Mouse (Mus musculus) hindbrain, embryonic 16.5 days (tissue): ENCODE measurements around the gene Fancc. TPM values are rescaled to one million over a fixed set of nuclear protein-coding genes. Genes with fewer than 3 reads are reported as not detected.

Experiments
- ATAC-seq: fragments of 200-750 bp; cut with Nextera tagmentation; 2 replicates; pipeline ENCODE4 v1.8.0; 2017; ENCODE audit warnings: moderate TSS enrichment, moderate library complexity
- H3K27ac ChIP-seq: fragments of 300-500 bp; sonication (generic); 2 replicates; pipeline ENCODE4 v1.5.1; 2014; ENCODE audit warnings: low read depth, mild to moderate bottlenecking, control low read depth, low read length, moderate library complexity
- H3K27me3 ChIP-seq: fragments of 300-500 bp; sonication (generic); replicated peaks from 2 replicates; pipeline ENCODE4 v1.6.1; 2014; ENCODE audit warnings: low read length; ENCODE audit not compliant: control insufficient read depth, insufficient read depth
- H3K36me3 ChIP-seq: fragments of 300-500 bp; sonication (generic); 2 replicates; pipeline ENCODE4 v1.6.1; 2014; ENCODE audit warnings: mild to moderate bottlenecking, low read length, moderate library complexity, mixed read lengths; ENCODE audit not compliant: control insufficient read depth, insufficient read depth
- H3K4me1 ChIP-seq: fragments of 300-500 bp; sonication (generic); 2 replicates; pipeline ENCODE4 v1.6.1; 2014; ENCODE audit warnings: low read depth, low read length; ENCODE audit not compliant: control insufficient read depth, insufficient read depth
- H3K4me2 ChIP-seq: fragments of 300-500 bp; sonication (generic); 2 replicates; pipeline ENCODE4 v1.6.1; 2014; ENCODE audit warnings: mild to moderate bottlenecking, low read length, control low read depth, moderate library complexity
- H3K4me3 ChIP-seq: fragments of 300-500 bp; sonication (generic); 2 replicates; pipeline ENCODE4 v1.5.1; 2014; ENCODE audit warnings: mild to moderate bottlenecking, low read length, control low read depth, moderate library complexity
- H3K9ac ChIP-seq: fragments of 300-500 bp; sonication (generic); 2 replicates; pipeline ENCODE4 v1.6.1; 2014; ENCODE audit warnings: low read depth, mild to moderate bottlenecking, control low read depth, low read length, moderate library complexity
- H3K9me3 ChIP-seq: fragments of 300-500 bp; sonication (generic); 2 replicates; pipeline ENCODE4 v1.6.1; 2014; ENCODE audit warnings: mild to moderate bottlenecking, low read length, moderate library complexity; ENCODE audit not compliant: control insufficient read depth
- WGBS: fragments of 180-500 bp; shearing (Covaris S2); extraction: QIAGEN DNeasy Blood & Tissue Kit; methylation state at CpG from one replicate; pipeline ENCODE4 v1.1.7; 2014; 5-methylcytosine and 5-hydroxymethylcytosine counted together
- polyA plus RNA-seq: library from polyadenylated mRNA; unstranded; fragments of >200 nt; fragmentation: Nextera tagmentation; extraction: Ambion mirVana; gene quantifications from 2 replicates; pipeline ENCODE4 v1.2.1, GENCODE M21; 2015

Fancc gene
- polyA plus RNA-seq, 1 experiment from 2014 or later = 16.0 TPM

DNA sequence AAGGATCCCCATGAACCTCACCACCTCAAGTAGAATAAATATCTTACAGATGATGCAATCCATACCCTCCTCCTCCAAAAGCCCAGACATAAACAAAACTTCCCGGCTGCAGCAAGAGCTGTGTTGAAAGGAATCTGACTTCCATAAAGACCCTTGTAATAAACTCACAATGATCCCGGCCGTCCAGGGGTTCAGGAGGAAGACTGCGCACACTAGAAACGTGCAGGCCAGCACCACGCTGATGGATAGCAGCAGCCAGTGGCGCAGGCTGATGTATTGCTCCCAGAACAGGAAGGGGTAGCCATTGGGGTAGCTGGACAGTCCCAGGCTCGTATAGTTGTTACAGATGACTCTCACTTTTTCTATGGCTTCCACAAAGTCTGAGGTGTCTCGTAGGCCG, 25.8 kb upstream of the Fancc start:
- H3K36me3 ChIP-seq = peaks cover 38% of the 10 kb centered on the region
- no peak overlapping the region for H3K4me2 ChIP-seq
- ATAC-seq = no peak
- no peaks in the 10 kb centered on the region for H3K9me3 ChIP-seq
- peaks cover 13% of the 10 kb centered on the region for H3K4me1 ChIP-seq
- no peak overlapping the region for H3K9ac ChIP-seq
- 71% methylated on average over 10 of the region's 10 CpGs for WGBS
- H3K27ac ChIP-seq = no peak overlapping the region
- H3K4me3 ChIP-seq = no peak overlapping the region
- H3K27me3 ChIP-seq = no peaks in the 10 kb centered on the region

DNA sequence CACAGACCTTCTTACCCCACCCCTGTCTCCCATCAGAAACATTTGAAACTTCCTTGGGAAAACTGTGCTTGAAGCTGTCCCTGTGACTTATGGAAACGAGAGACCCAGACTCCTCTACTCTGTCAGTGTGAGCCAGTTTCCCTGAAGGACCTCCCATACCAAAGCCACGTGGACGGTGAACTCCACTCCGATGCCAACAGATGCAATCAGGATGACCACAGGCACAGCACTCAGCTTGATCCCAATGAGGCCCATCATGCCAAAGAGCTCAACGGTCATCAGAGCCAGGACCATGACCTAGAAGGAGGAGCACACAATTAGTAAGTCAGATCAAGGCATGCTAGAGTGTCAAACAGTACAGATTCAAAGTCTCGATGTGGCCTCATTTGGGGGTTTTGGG, 23.0 kb upstream of the Fancc start:
- WGBS = 95% methylated on average over 6 of the region's 6 CpGs
- Histone ChIP-seq H3K9me3 (no peaks in the 10 kb centered on the region), H3K4me1 (peaks cover 6% of the 10 kb centered on the region), H3K27ac (no peak overlapping the region), H3K27me3 (no peaks in the 10 kb centered on the region), H3K4me2 (no peak overlapping the region), H3K9ac (no peak overlapping the region), H3K4me3 (no peak overlapping the region), H3K36me3 (peaks cover 46% of the 10 kb centered on the region)
- no peak for ATAC-seq

DNA sequence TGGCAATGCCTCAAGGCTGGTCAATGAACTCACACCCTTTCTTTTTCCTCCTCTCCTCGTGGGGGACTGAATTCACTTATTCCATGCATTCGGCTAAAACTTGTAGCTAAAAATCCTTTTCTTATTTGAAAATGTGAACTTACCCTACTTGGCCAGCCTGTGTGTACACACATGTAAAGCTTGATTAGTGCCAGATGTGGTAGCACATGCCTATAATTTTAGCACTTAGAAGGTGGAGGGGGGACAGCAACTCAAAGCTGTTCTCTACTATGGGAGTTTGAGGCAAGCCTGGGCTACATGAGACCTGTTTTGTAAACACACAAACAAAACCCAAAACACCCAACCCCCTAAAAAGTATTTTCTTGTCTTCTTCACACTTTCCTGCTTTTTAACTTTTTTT, 19.5 kb upstream of the Fancc start:
- ATAC-seq = no peak
- no peak overlapping the region for H3K9ac ChIP-seq

DNA sequence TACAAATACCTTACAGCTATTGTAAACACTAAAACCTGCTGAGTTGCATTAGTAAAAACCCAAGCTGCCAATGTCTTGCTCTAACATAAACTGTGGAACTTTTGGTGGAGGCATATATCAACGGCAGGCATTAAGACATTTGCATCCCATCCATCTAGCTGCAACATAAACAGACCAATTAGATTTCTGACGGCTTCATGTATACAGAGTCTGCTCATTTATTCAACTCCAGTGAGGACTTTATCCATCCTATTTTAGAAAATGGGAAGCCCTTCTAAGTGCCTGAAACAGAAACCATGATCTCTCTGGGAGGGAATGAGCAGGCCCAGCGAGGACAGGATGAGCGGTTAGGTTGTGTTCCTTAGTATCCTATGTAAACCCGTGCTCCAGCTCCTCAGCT, 18.5 kb upstream of the Fancc start:
- H3K4me3 ChIP-seq = no peak overlapping the region
- H3K27ac ChIP-seq = no peak overlapping the region
- H3K27me3 ChIP-seq = no peaks in the 10 kb centered on the region
- no peak overlapping the region for H3K4me2 ChIP-seq
- peaks cover 3% of the 10 kb centered on the region; the same call in 1 of the 2 replicates for H3K4me1 ChIP-seq
- H3K9ac ChIP-seq = no peak overlapping the region
- 50% methylated on average over 5 of the region's 5 CpGs for WGBS
- no peaks in the 10 kb centered on the region for H3K9me3 ChIP-seq
- no peak for ATAC-seq
- peaks cover 42% of the 10 kb centered on the region for H3K36me3 ChIP-seq

More for the DNA sequence above, 19.5 kb upstream of the Fancc start:
- Histone ChIP-seq H3K27me3 (no peaks in the 10 kb centered on the region), H3K4me1 (peaks cover 3% of the 10 kb centered on the region; the same call in 1 of the 2 replicates), H3K4me2 (no peak overlapping the region), H3K27ac (no peak overlapping the region), H3K9me3 (no peaks in the 10 kb centered on the region), H3K36me3 (peaks cover 41% of the 10 kb centered on the region), H3K4me3 (no peak overlapping the region)
- WGBS = 79% methylated on average over 2 of the region's 2 CpGs

DNA sequence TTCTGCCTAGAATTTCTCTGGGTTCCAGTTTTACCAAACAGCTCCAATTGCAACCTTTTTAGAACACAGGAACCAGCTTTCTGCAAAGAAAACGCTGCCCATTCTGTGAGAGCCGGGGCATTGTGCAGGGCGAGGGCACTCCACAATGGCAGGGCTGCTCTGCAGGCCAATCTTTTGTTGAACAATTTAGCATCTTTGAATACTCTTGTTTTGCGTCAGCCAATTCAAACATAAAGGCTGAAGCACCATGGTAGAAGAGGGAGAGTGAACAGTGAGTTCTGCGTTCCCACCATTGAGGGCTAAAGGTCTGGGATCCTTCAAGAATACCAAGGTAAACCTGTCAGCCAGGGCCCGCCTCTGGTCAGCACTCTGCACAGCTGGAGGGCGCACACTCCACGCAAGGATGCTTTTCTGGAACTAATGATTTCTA, 17.9 kb upstream of the Fancc start:
- 0 out of 2 replicates have a peak, but pooled peaks have one; percentile 28 for ATAC-seq
- Histone ChIP-seq H3K27ac (peak overlapping the region; percentile 4; the same call in 1 of the 2 replicates), H3K9me3 (no peaks in the 10 kb centered on the region), H3K4me3 (no peak overlapping the region), H3K9ac (no peak overlapping the region), H3K36me3 (peaks cover 42% of the 10 kb centered on the region), H3K4me2 (no peak overlapping the region), H3K27me3 (no peaks in the 10 kb centered on the region), H3K4me1 (peaks cover 3% of the 10 kb centered on the region; the same call in 1 of the 2 replicates)
- 19% methylated on average over 8 of the region's 8 CpGs for WGBS

DNA sequence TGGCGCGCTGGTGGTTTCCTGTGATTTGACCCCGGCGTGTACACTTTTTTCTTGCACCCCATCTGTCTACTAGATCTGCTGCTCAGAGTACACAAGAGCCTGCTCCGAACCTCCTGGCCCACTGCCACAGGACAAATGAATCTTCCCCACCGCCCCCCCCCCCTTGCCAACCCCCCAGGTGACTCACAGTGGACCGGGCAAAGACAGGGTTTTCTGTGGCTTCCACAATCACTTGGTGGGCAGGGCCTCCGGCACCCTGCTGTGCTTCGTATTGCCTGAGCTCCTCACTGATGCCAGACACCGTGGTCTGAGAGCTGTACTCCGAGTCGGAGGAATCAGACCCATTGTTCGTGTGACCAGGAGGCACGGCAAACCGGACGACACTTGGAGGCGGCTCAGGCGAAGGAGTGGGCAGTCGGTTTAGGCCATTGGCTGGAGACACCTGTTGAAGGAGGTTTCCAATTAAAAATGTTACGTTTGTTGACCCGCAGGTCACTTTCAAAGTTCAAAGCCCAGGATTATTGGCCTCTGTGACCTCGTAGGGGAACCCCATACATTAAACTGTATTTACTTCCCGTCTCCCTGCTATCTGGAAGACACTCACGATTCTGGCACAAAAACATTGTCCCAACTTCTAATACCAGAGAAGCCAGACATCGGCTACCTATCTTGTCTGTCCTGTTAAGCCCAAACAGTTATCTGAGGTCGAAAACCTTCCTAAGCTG, 16.5 kb upstream of the Fancc start:
- no peak overlapping the region for H3K27ac ChIP-seq
- 40% methylated on average over 24 of the region's 26 CpGs for WGBS
- H3K36me3 ChIP-seq = peaks cover 42% of the 10 kb centered on the region
- no peak overlapping the region for H3K9ac ChIP-seq
- H3K4me1 ChIP-seq = peaks cover 3% of the 10 kb centered on the region; the same call in 1 of the 2 replicates
- H3K4me3 ChIP-seq = no peak overlapping the region
- no peak overlapping the region for H3K4me2 ChIP-seq
- no peaks in the 10 kb centered on the region for H3K27me3 ChIP-seq
- H3K9me3 ChIP-seq = no peaks in the 10 kb centered on the region
- no peak for ATAC-seq

DNA sequence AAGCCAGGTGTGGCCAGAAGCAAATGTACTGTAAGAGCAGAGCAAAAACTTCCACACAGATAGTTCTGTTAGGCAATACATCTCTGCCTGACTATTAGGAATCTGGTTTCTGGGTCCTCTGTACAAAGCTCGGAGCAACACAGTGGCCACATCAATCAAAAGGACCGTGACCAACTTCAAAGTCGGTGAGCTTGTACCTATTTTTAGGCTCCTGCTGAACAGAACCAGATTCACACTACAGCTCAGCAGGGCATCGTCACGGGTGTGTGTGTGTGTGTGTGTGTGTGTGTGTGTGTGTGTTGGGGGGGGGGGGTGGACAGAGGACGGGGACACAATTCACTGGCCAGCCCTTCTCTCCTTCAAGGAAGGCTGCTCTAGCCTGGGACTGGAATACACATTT, 15.3 kb upstream of the Fancc start:
- H3K27ac ChIP-seq = no peak overlapping the region
- H3K9me3 ChIP-seq = no peaks in the 10 kb centered on the region
- ATAC-seq = no peak
- peaks cover 46% of the 10 kb centered on the region for H3K36me3 ChIP-seq
- no peak overlapping the region for H3K4me2 ChIP-seq
- 27% methylated on average over 5 of the region's 6 CpGs for WGBS
- peaks cover 3% of the 10 kb centered on the region; the same call in 1 of the 2 replicates for H3K4me1 ChIP-seq
- H3K27me3 ChIP-seq = no peaks in the 10 kb centered on the region
- no peak overlapping the region for H3K9ac ChIP-seq
- H3K4me3 ChIP-seq = no peak overlapping the region

DNA sequence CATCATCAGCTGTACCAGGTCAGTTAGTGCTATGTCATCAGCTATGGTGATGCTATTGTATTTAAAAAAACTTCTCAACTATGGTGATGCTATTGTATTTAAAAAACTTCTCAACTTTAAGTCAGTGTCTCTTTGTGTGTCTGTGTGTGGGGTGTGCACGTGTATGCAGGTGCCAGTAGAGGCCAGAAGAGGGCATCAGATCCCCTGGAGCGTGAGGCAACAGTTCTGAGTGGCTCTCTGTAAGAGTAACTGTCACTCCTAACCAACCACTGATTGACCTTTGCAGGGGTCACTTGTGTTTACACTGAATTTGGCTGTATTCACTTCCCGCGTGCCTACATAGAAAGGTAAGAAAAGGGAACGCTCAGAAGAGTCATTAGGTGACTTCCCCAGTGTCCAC, 10.7 kb upstream of the Fancc start:
- H3K36me3 ChIP-seq = peaks cover 32% of the 10 kb centered on the region
- H3K4me3 ChIP-seq = no peak overlapping the region
- no peak for ATAC-seq
- 89% methylated on average over 5 of the region's 5 CpGs for WGBS
- no peaks in the 10 kb centered on the region for H3K4me1 ChIP-seq
- H3K4me2 ChIP-seq = no peak overlapping the region
- no peaks in the 10 kb centered on the region for H3K27me3 ChIP-seq
- no peak overlapping the region for H3K9ac ChIP-seq
- no peaks in the 10 kb centered on the region for H3K9me3 ChIP-seq
- no peak overlapping the region for H3K27ac ChIP-seq

DNA sequence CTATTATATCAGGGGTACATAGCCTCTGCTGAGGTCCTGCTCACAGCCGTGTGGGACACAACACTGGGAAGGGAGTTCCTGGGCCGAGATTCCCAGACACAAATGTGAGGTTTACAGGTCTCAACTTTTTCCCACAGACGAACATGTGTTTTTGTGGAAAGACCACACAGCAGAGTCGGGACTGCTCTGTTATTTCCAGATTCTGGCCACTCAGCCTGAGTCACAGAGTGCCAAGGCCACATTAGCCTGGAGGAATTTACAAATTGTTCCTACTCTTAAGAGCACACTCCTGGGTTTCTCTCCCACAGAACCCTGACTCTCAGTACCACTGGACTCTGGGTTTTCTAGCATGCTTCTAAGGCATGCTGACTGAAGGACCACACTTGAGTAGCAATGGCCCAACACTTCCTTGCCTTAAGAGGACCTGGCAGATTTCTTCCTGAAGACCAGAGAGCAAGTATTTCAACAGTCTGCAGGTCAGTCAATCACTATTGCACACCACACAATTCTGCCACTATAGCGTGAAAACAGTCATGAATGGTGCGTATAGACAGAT, 10.0 kb upstream of the Fancc start:
- H3K27me3 ChIP-seq = no peaks in the 10 kb centered on the region
- H3K9ac ChIP-seq = no peak overlapping the region
- no peaks in the 10 kb centered on the region for H3K9me3 ChIP-seq
- peaks cover 30% of the 10 kb centered on the region for H3K36me3 ChIP-seq
- H3K4me2 ChIP-seq = no peak overlapping the region
- no peak for ATAC-seq
- H3K4me1 ChIP-seq = no peaks in the 10 kb centered on the region
- H3K27ac ChIP-seq = no peak overlapping the region
- no peak overlapping the region for H3K4me3 ChIP-seq
- WGBS = 90% methylated on average over 6 of the region's 6 CpGs
